Mouse (Mus musculus) spleen, adult 2 months (tissue): ENCODE results near the gene Ostn.

Experiments
- CTCF ChIP-seq: fragments of 200-500 bp; IDR thresholded peaks from 2 replicates; pipeline ENCODE4 v1.5.1; 2011; ENCODE audit warnings: mild to moderate bottlenecking, inconsistent platforms; ENCODE audit not compliant: insufficient read depth, insufficient read length, insufficient replicate concordance; ENCODE audit errors: extremely low read depth
- POLR2A ChIP-seq: fragments of 200-500 bp; IDR thresholded peaks from 2 replicates; pipeline ENCODE4 v1.6.1; 2011; ENCODE audit warnings: low read depth, low read length, inconsistent platforms

DNA sequence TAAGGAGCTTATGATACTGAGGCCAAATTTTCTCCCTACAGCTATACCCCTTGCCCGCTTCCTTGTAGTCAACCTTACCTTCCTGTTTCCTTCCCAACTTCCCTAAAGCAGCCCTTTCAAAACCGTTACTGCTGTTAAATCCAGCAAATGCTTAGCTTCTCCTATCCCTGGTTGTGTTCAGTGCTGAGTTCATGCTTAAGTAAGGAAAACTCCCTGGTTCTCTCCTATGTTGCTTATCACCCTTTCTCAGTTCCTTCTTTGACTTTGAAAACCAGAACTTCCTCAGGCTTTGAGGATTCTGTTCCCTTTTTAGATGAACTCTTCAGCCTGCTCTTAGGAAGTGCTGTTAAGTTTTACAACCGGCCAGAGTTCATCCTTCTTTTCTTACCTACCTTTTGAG, 66.8 kb downstream of the Ostn start:
- no peak for TF ChIP-seq CTCF
- TF ChIP-seq POLR2A = no peak
